Mouse (Mus musculus) embryonic fibroblast, embryonic 13.5 days (primary cell): ENCODE data around the gene Tgfbrap1. TPM values are rescaled to one million over a fixed set of nuclear protein-coding genes. Genes with fewer than 3 reads are reported as not detected.
"Not testable (repeated sequence)": the region's sequence is repeated elsewhere in the genome, so short reads cannot be mapped to it uniquely, and the experiment has no call there.

Source experiments
- H3K27ac ChIP-seq: 2 replicates; pipeline ENCODE4 v1.5.1; 2012; ENCODE audit warnings: low read length, control low read depth, inconsistent platforms; ENCODE audit not compliant: insufficient read depth
- H3K4me1 ChIP-seq: 2 replicates; pipeline ENCODE4 v1.6.1; 2011; ENCODE audit warnings: low read length; ENCODE audit not compliant: control insufficient read depth, insufficient read depth
- H3K4me3 ChIP-seq: 2 replicates; pipeline ENCODE4 v1.5.1; 2011; ENCODE audit warnings: mild to moderate bottlenecking, control low read depth, low read length; ENCODE audit not compliant: insufficient read depth
- CTCF ChIP-seq: IDR thresholded peaks from 2 replicates; pipeline ENCODE4 v1.5.1; 2011; ENCODE audit warnings: mild to moderate bottlenecking, control low read depth, low read length, moderate library complexity, borderline replicate concordance; ENCODE audit not compliant: insufficient read depth
- POLR2A ChIP-seq: IDR thresholded peaks from 2 replicates; pipeline ENCODE4 v1.6.1; 2011; ENCODE audit warnings: low read depth, mild to moderate bottlenecking, control low read depth, low read length, moderate library complexity
- polyA plus RNA-seq: library from polyadenylated mRNA; stranded (reverse); fragments of >200 nt; gene quantifications from 2 replicates; pipeline ENCODE4 v1.2.4, GENCODE M21; 2011; ENCODE audit warnings: low read depth; ENCODE audit not compliant: missing spikeins, insufficient read length

The Tgfbrap1 gene
- polyA plus RNA-seq, 1 experiment, result 15.1 TPM

GRCm38 (mm10) chr1:43138268-43138812, 39.9 kb upstream of the Tgfbrap1 start:
- Histone ChIP-seq H3K27ac (peak overlapping the region; percentile 23; the same call in 1 of the 2 replicates), H3K4me3 (no peak overlapping the region), H3K4me1 (peaks cover 18% of the 10 kb centered on the region)
- TF ChIP-seq POLR2A (no peak), CTCF (peak; percentile 18; the same call in 1 of the 2 replicates)

GRCm38 (mm10) chr1:43137334-43137733, 38.9 kb upstream of the Tgfbrap1 start:
- Histone ChIP-seq H3K4me3 (no peak overlapping the region), H3K4me1 (peaks cover 13% of the 10 kb centered on the region), H3K27ac (peak overlapping the region; percentile 23)
- TF ChIP-seq POLR2A, result no peak
- TF ChIP-seq CTCF, result no peak

- H3K27ac ChIP-seq, H3K4me1 ChIP-seq, H3K4me3 ChIP-seq: not testable (repeated sequence)
Measured at GRCm38 (mm10) chr1:43136488-43137029, 38.1 kb upstream of the Tgfbrap1 start.

- H3K27ac ChIP-seq, result 0 out of 2 replicates have a peak overlapping the region, but pooled peaks have one; percentile 6
- no peak for TF ChIP-seq CTCF
- TF ChIP-seq POLR2A, result no peak
- H3K4me1 ChIP-seq, result peaks cover 20% of the 10 kb centered on the region
- H3K4me3 ChIP-seq, result no peak overlapping the region
Measured at GRCm38 (mm10) chr1:43131591-43131990, 33.2 kb upstream of the Tgfbrap1 start.

GRCm38 (mm10) chr1:43130219-43130981, 32.0 kb upstream of the Tgfbrap1 start:
- peak overlapping the region; percentile 16; the same call in 1 of the 2 replicates for H3K27ac ChIP-seq
- H3K4me3 ChIP-seq, result no peak overlapping the region
- peaks cover 20% of the 10 kb centered on the region for H3K4me1 ChIP-seq
- TF ChIP-seq POLR2A, result no peak
- no peak for TF ChIP-seq CTCF

GRCm38 (mm10) chr1:43127820-43128610, 29.6 kb upstream of the Tgfbrap1 start:
- Histone ChIP-seq H3K4me3 (no peak overlapping the region), H3K27ac (peak overlapping the region; percentile 59), H3K4me1 (peaks cover 25% of the 10 kb centered on the region)
- TF ChIP-seq CTCF, result no peak
- TF ChIP-seq POLR2A, result no peak

GRCm38 (mm10) chr1:43127196-43127595, 28.8 kb upstream of the Tgfbrap1 start:
- TF ChIP-seq POLR2A (no peak), CTCF (no peak)
- H3K4me1 ChIP-seq, result peaks cover 25% of the 10 kb centered on the region
- peak overlapping the region; percentile 59 for H3K27ac ChIP-seq
- H3K4me3 ChIP-seq, result no peak overlapping the region

GRCm38 (mm10) chr1:43124726-43125125, 26.3 kb upstream of the Tgfbrap1 start:
- TF ChIP-seq POLR2A (no peak), CTCF (no peak)
- Histone ChIP-seq H3K4me1 (peaks cover 16% of the 10 kb centered on the region), H3K4me3 (no peak overlapping the region), H3K27ac (peak overlapping the region; percentile 16; the same call in 1 of the 2 replicates)

GRCm38 (mm10) chr1:43122616-43123015, 24.2 kb upstream of the Tgfbrap1 start:
- H3K27ac ChIP-seq, result no peak overlapping the region
- peaks cover 5% of the 10 kb centered on the region; the same call in 1 of the 2 replicates for H3K4me1 ChIP-seq

More at GRCm38 (mm10) chr1:43122616-43123015, 24.2 kb upstream of the Tgfbrap1 start:
- TF ChIP-seq POLR2A (no peak), CTCF (no peak)
- H3K4me3 ChIP-seq, result no peak overlapping the region
